Mouse (Mus musculus) brain, embryonic 14.5 days (tissue): ENCODE measurements around the gene Emc4.

Experiments
- CTCF ChIP-seq: fragments of 200-500 bp; IDR thresholded peaks from 2 replicates; pipeline ENCODE4 v1.5.1; 2012; ENCODE audit warnings: inconsistent platforms, mild to moderate bottlenecking, moderate library complexity, borderline replicate concordance; ENCODE audit not compliant: insufficient read depth, insufficient read length; ENCODE audit errors: extremely low read depth
- POLR2A ChIP-seq: fragments of 200-500 bp; IDR thresholded peaks from 2 replicates; pipeline ENCODE4 v1.6.1; 2012; ENCODE audit warnings: mild to moderate bottlenecking, inconsistent platforms, borderline replicate concordance; ENCODE audit not compliant: poor library complexity, insufficient read depth, insufficient read length, severe bottlenecking; ENCODE audit errors: extremely low read depth

- TF ChIP-seq POLR2A (no peak), CTCF (no peak)
Observed at GRCm38 (mm10) chr2:112367222-112367621, 605 bp downstream of the Emc4 start.
